Mouse (Mus musculus) erythroblast, embryonic 14.5 days (primary cell): ENCODE data around the gene Rbfox2.

Source experiments
- GATA1 ChIP-seq: IDR thresholded peaks from 2 replicates; pipeline ENCODE4 v1.6.1; 2012; ENCODE audit warnings: low read length, inconsistent platforms, mixed read lengths
- TAL1 ChIP-seq: IDR thresholded peaks from 3 replicates; pipeline ENCODE4 v1.6.1; 2012; ENCODE audit warnings: low read length, inconsistent platforms, mixed read lengths

GRCm38 (mm10) chr15:77204951-77205350 lies 101.9 kb downstream of the Rbfox2 start:
- TF ChIP-seq GATA1 (no peak), TAL1 (no peak)
